Mouse (Mus musculus): ENCODE data around the gene Crym.

Gene Crym

DNA sequence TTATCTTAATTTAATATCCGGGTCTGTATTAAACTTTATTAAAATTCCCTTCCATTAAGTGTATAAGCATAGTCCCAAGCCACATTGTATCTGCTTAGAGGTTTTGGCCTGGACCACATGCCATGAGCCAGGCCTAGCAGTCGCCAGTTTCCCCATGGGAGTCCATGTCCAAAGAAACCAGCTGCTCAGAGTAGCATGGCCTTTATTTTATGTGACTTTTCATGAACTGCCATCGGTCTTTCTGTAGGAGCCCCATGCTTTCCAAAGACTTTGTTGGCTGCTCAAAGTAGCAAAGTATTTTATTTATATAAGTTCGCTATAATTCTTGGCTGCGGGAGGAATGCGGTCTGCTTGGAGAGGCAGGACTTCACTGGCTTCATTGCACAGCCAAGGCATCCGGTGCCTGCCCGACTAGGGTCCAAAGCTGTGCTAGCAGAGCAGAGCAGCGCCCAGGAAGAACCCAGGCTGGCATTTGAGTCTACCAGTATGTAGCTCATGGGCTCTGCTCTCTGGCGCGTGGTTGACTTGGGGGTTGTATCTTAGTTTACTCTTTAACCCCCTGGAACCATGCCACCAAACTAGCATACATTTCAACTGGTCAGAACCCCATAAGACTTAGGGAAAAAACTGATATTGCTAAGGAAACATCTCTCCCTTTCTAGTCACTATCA, 38.2 kb downstream of the Crym start:
- no peak for DNase-seq (ENCODE audit: low spot score in 2 of 2)

DNA sequence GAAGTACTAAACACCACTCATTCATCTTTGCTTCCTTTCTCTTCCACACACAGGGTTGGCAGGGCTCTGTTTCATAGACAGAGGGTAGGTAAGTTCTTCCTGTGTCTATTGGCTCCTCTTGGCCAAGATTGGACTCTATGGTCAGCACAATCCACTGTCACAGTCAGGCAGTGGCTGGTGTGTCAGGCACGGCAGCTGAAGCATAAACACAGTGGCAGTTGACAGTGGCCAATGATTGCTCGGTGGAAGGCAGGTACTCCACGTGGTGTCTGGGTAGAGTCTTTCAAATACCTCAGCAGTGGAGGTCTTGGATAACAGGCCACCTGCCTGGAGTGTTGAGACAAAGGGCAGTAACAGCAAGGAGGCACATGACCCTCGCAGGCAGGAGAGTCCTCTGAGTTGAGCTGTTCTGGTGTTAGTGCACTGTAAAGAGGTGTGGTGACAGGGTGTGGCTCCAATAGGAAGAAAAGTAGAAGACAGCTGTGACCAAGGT, 43.7 kb downstream of the Crym start:
- DNase-seq (ENCODE audit: low spot score in 2 of 2): no peak

DNA sequence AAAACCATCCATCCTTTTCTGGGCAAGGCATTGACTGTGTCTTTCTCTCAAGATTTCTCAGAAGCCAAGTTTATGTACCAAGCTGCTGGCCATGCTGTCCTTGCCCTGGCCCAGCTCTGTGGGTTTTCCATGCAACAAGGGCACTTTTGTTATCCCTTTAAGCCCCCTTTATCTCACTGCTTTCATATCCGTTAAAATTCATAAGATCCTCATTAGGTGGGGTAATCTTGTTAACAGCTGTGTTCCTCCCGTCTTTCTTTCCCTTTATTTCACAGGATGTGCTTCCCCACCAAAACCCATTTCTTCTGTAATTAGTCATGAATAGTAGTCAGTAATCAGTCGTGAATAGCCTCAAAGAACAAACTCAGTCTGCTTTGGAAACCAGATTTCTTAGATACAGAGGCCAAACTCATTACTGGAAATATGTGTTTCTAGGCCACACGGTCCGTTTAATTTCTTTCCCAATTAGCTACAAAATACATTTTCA, 44.3 kb downstream of the Crym start:
- no peak for DNase-seq (ENCODE audit: low spot score in 2 of 2)

DNA sequence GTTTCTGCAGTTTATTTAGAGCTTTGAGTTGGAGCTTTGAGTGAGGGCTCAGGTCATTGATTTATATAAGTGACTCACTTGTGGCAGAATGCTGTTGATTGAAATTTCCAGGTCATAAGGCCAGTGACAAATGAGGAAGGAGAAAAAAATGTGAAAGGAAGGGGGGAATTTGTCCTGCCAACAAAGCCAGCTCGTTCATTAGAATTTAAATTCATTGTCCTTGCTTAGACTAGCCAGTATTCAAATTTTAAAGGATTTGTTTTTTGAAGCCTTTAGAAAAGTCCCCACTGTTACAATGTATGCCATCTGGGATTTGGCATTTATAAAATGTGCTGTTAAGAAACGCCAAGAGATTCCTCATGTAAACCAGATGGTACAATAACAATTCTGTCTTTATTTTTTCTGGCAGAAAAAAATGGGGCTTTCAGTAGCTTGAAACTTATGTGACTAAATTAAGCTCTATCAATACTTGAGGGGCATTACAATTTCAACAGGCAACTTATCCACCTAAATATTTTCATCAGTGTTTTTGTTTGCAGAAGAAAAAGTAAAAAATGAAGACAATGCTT, 45.0 kb downstream of the Crym start:
- DNase-seq (ENCODE audit: low spot score in 2 of 2): no peak

DNA sequence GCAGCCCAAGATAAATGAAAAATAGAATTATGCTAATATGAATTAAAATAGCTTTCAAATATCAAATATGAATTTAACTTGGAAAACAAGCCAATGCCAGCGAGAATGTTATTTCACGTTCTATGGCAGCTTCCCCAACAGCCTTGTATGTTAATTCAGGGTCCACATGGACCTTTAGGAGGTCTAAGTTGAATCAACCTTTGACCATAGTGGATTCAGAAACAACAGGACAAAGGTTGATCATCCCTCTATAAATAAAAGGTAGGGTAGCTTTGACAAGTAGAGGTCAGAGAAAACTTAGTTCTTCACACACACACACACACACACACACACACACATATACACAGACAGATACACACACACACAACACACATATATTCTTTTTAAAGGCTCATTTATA, 51.0 kb downstream of the Crym start:
- DNase-seq (ENCODE audit: low spot score in 2 of 2): no peak

DNA sequence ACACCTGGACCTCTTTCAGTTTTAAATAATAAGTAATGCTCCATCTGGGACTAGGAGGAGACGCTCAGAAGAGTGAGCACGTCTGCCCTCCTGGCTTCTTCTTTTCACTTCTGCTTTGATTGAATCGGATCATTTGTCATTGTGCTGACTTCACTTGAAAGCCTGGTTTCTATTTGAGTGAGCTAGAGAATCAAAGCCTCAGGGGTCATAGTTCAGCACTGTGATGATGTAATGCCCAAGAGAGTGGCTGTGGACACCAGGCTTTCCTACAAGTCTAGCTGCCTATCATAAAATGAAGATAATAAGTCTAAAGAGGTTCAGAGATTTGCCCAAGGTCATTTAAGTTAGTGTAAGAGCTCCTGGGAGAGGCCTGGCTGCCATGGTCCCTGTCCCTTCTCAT, 51.7 kb downstream of the Crym start:
- DNase-seq (ENCODE audit: low spot score in 2 of 2): no peak

DNA sequence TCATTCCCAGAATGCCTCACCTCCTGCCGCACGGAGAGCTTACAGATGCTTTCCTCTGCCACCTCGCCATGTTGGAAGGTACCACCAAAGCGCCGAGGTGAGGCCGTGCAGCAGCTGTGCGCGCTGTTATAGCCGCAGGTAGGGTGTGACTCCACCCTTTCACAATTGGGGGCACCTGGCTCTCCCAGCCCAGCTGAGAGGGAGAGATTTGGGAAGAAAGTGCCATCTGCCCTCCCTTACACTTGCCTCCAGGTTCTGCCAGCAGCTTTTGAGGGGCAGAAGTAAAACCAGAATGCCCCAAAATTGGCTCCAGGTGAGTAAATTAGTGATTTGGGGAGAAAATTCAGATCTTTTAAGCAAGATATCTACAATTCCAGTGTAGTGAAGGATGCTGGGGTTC, 56.7 kb downstream of the Crym start, which contains the start of gene Zp2:
TSS of gene Zp2 (minus strand) at position 101 of the 400 bp plus-strand sequence.
- DNase-seq (ENCODE audit: low spot score in 2 of 2): no peak

DNA sequence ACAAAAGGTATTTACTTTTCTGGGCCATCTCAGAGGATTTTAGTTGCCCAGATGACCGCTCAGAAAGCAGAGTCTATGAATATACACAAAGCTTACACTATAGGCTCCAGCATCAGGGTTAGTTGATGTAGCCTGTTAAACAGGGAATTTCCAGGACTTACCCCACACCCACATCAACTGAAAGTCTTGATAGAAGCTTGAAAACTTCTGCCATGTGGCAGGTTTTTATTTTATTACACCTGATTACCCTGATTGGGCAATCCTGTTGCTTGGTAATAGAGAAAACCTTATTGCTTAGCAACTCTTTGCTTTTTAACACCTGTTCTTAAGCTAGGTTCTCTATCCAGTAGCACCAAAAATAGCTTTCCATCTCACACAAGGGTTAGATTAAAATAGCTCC, 59.2 kb downstream of the Crym start:
- no peak for DNase-seq (ENCODE audit: low spot score in 2 of 2)

Measured in thymus, postnatal 10 days (tissue).